Mouse (Mus musculus) intestine, embryonic 14.5 days (tissue): ENCODE results near the gene Batf. TPM values are rescaled to one million over a fixed set of nuclear protein-coding genes. Genes with fewer than 3 reads are reported as not detected.

Experiments
- ATAC-seq: fragments of 200-750 bp; cut with Nextera tagmentation; replicated peaks from 2 replicates; pipeline ENCODE4 v1.8.0; 2017; ENCODE audit warnings: low read depth, moderate number of reproducible peaks, moderate TSS enrichment, moderate library complexity; ENCODE audit not compliant: low FRiP score, low TSS enrichment
- DNase-seq: peaks from one replicate; pipeline ENCODE4 v3.0.0-alpha.2; 2018; ENCODE audit warnings: low spot score
- H3K27ac ChIP-seq: fragments of 300-500 bp; sonication (generic); 2 replicates; pipeline ENCODE4 v1.5.1; 2014; ENCODE audit warnings: low read depth, mild to moderate bottlenecking, control low read depth
- H3K27me3 ChIP-seq: fragments of 300-500 bp; sonication (generic); replicated peaks from 2 replicates; pipeline ENCODE4 v1.6.1; 2014; ENCODE audit warnings: low read length, control low read depth; ENCODE audit not compliant: control insufficient read depth, insufficient read depth
- H3K36me3 ChIP-seq: fragments of 300-500 bp; sonication (generic); 2 replicates; pipeline ENCODE4 v1.6.1; 2014; ENCODE audit warnings: low read length, control low read depth; ENCODE audit not compliant: control insufficient read depth, insufficient read depth
- H3K4me1 ChIP-seq: fragments of 300-500 bp; sonication (generic); replicated peaks from 2 replicates; pipeline ENCODE4 v1.6.1; 2014; ENCODE audit warnings: low read length, control low read depth, mixed read lengths; ENCODE audit not compliant: control insufficient read depth, insufficient read depth
- H3K4me2 ChIP-seq: fragments of 300-500 bp; sonication (generic); 2 replicates; pipeline ENCODE4 v1.6.1; 2014; ENCODE audit warnings: low read length
- H3K4me3 ChIP-seq: fragments of 300-500 bp; sonication (generic); 2 replicates; pipeline ENCODE4 v1.5.1; 2014; ENCODE audit warnings: low read depth, low read length, control low read depth, mixed read lengths
- H3K9ac ChIP-seq: fragments of 300-500 bp; sonication (generic); 2 replicates; pipeline ENCODE4 v1.6.1; 2014; ENCODE audit warnings: mild to moderate bottlenecking, low read length
- H3K9me3 ChIP-seq: fragments of 300-500 bp; sonication (generic); 2 replicates; pipeline ENCODE4 v1.6.1; 2016; ENCODE audit warnings: low read length, control low read depth; ENCODE audit not compliant: control insufficient read depth
- WGBS: fragments of 180-500 bp; shearing (Covaris S2); extraction: QIAGEN DNeasy Blood & Tissue Kit; methylation state at CpG from one replicate; pipeline ENCODE4 v1.1.7; 2014; 5-methylcytosine and 5-hydroxymethylcytosine counted together
- polyA plus RNA-seq: library from polyadenylated mRNA; unstranded; fragments of >200 nt; fragmentation: Nextera tagmentation; extraction: Ambion mirVana; gene quantifications from 2 replicates; pipeline ENCODE4 v1.2.1, GENCODE M21; 2014

Batf gene
- polyA plus RNA-seq, 1 experiment from 2014 or later = 3.4 TPM

GRCm38 (mm10) chr12:85670080-85670479 is 16.4 kb upstream of the Batf start:
- Histone ChIP-seq H3K36me3 (no peaks in the 10 kb centered on the region), H3K27ac (no peak overlapping the region), H3K4me3 (no peak overlapping the region), H3K9me3 (0 out of 2 replicates have a peak, but pooled peaks cover 2% of the 10 kb centered on the region), H3K27me3 (no peaks in the 10 kb centered on the region), H3K4me2 (no peak overlapping the region), H3K4me1 (no peaks in the 10 kb centered on the region; the same call in 1 of the 2 replicates), H3K9ac (no peak overlapping the region)
- ATAC-seq = no peak
- no peak for DNase-seq
- WGBS = 69% methylated on average over 3 of the region's 3 CpGs

- Histone ChIP-seq H3K9me3 (0 out of 2 replicates have a peak, but pooled peaks cover 2% of the 10 kb centered on the region), H3K27me3 (no peaks in the 10 kb centered on the region), H3K4me3 (no peak overlapping the region), H3K27ac (no peak overlapping the region), H3K4me1 (no peaks in the 10 kb centered on the region; the same call in 1 of the 2 replicates), H3K4me2 (no peak overlapping the region), H3K36me3 (no peaks in the 10 kb centered on the region), H3K9ac (no peak overlapping the region)
- WGBS = 87% methylated on average over 8 of the region's 8 CpGs
- ATAC-seq (no peak), DNase-seq (no peak)
These were observed 12.6 kb upstream of the Batf start for GRCm38 (mm10) chr12:85673914-85674313.

- H3K27ac ChIP-seq = no peak overlapping the region
- DNase-seq (no peak), ATAC-seq (no peak)
- no peak overlapping the region for H3K4me2 ChIP-seq
- no peaks in the 10 kb centered on the region for H3K36me3 ChIP-seq
- no peak overlapping the region for H3K4me3 ChIP-seq
- no peaks in the 10 kb centered on the region for H3K27me3 ChIP-seq
- no peaks in the 10 kb centered on the region for H3K4me1 ChIP-seq
- no peak overlapping the region for H3K9ac ChIP-seq
- 69% methylated on average over 5 of the region's 5 CpGs for WGBS
- no peaks in the 10 kb centered on the region for H3K9me3 ChIP-seq
These were observed 7.4 kb upstream of the Batf start for GRCm38 (mm10) chr12:85679117-85679516.

- no peak for ATAC-seq
- Histone ChIP-seq H3K4me1 (no peaks in the 10 kb centered on the region), H3K27me3 (no peaks in the 10 kb centered on the region), H3K9ac (no peak overlapping the region), H3K36me3 (no peaks in the 10 kb centered on the region), H3K27ac (no peak overlapping the region), H3K4me3 (no peak overlapping the region), H3K9me3 (no peaks in the 10 kb centered on the region), H3K4me2 (no peak overlapping the region)
- 75% methylated on average over 2 of the region's 2 CpGs for WGBS
- DNase-seq = no peak
These were observed 6.7 kb upstream of the Batf start for GRCm38 (mm10) chr12:85679808-85680207.

- no peaks in the 10 kb centered on the region for H3K4me1 ChIP-seq
- H3K4me3 ChIP-seq = no peak overlapping the region
- H3K36me3 ChIP-seq = no peaks in the 10 kb centered on the region
- H3K9ac ChIP-seq = no peak overlapping the region
- 49% methylated on average over 2 of the region's 2 CpGs for WGBS
- H3K9me3 ChIP-seq = no peaks in the 10 kb centered on the region
- H3K4me2 ChIP-seq = no peak overlapping the region
- no peak for ATAC-seq
- no peak for DNase-seq
- H3K27ac ChIP-seq = no peak overlapping the region
- no peaks in the 10 kb centered on the region for H3K27me3 ChIP-seq
These were observed 4.1 kb upstream of the Batf start for GRCm38 (mm10) chr12:85682328-85682727.

GRCm38 (mm10) chr12:85684411-85685275 is 1.8 kb upstream of the Batf start:
- no peaks in the 10 kb centered on the region for H3K9me3 ChIP-seq
- no peak overlapping the region for H3K9ac ChIP-seq
- no peaks in the 10 kb centered on the region for H3K4me1 ChIP-seq
- no peak for ATAC-seq
- no peak for DNase-seq
- H3K27ac ChIP-seq = no peak overlapping the region
- H3K4me3 ChIP-seq = no peak overlapping the region
- H3K27me3 ChIP-seq = no peaks in the 10 kb centered on the region
- no peaks in the 10 kb centered on the region for H3K36me3 ChIP-seq
- 79% methylated on average over 16 of the region's 16 CpGs for WGBS
- H3K4me2 ChIP-seq = no peak overlapping the region

GRCm38 (mm10) chr12:85687217-85687533 is 706 bp downstream of the Batf start:
- no peaks in the 10 kb centered on the region for H3K9me3 ChIP-seq
- no peak overlapping the region for H3K9ac ChIP-seq
- H3K27ac ChIP-seq = no peak overlapping the region
- no peak for DNase-seq
- ATAC-seq = no peak
- H3K27me3 ChIP-seq = no peaks in the 10 kb centered on the region
- peak overlapping the region; percentile 18; the same call in 1 of the 2 replicates for H3K4me2 ChIP-seq
- no peaks in the 10 kb centered on the region for H3K36me3 ChIP-seq
- H3K4me1 ChIP-seq = no peaks in the 10 kb centered on the region
- 72% methylated on average over 7 of the region's 7 CpGs for WGBS
- H3K4me3 ChIP-seq = no peak overlapping the region

- Histone ChIP-seq H3K4me1 (no peaks in the 10 kb centered on the region), H3K36me3 (no peaks in the 10 kb centered on the region), H3K9me3 (no peaks in the 10 kb centered on the region), H3K27me3 (no peaks in the 10 kb centered on the region), H3K4me2 (no peak overlapping the region), H3K4me3 (no peak overlapping the region), H3K9ac (no peak overlapping the region), H3K27ac (no peak overlapping the region)
- 61% methylated on average over 6 of the region's 6 CpGs for WGBS
- DNase-seq = no peak
- no peak for ATAC-seq
These were observed 1.4 kb downstream of the Batf start for GRCm38 (mm10) chr12:85687846-85688245.

- Histone ChIP-seq H3K4me1 (no peaks in the 10 kb centered on the region), H3K27me3 (no peaks in the 10 kb centered on the region), H3K9ac (no peak overlapping the region), H3K36me3 (no peaks in the 10 kb centered on the region), H3K4me3 (no peak overlapping the region), H3K27ac (no peak overlapping the region), H3K4me2 (no peak overlapping the region), H3K9me3 (no peaks in the 10 kb centered on the region)
- WGBS = 80% methylated on average over 2 of the region's 2 CpGs
- DNase-seq = no peak
- ATAC-seq = no peak
These were observed 9.3 kb downstream of the Batf start for GRCm38 (mm10) chr12:85695787-85696186.
